Mouse (Mus musculus) cerebellum, adult 2 months (tissue): ENCODE measurements around the gene Trpm2.

ENCODE experiments used
- CTCF ChIP-seq: fragments of 200-500 bp; IDR thresholded peaks from 2 replicates; pipeline ENCODE4 v1.5.1; 2011; ENCODE audit warnings: low read depth, mild to moderate bottlenecking, control low read depth, low read length, moderate library complexity, borderline replicate concordance; ENCODE audit not compliant: insufficient read depth
- POLR2A ChIP-seq: fragments of 200-500 bp; IDR thresholded peaks from 2 replicates; pipeline ENCODE4 v1.6.1; 2011; ENCODE audit warnings: low read length, control low read depth, borderline replicate concordance; ENCODE audit not compliant: insufficient read depth

DNA sequence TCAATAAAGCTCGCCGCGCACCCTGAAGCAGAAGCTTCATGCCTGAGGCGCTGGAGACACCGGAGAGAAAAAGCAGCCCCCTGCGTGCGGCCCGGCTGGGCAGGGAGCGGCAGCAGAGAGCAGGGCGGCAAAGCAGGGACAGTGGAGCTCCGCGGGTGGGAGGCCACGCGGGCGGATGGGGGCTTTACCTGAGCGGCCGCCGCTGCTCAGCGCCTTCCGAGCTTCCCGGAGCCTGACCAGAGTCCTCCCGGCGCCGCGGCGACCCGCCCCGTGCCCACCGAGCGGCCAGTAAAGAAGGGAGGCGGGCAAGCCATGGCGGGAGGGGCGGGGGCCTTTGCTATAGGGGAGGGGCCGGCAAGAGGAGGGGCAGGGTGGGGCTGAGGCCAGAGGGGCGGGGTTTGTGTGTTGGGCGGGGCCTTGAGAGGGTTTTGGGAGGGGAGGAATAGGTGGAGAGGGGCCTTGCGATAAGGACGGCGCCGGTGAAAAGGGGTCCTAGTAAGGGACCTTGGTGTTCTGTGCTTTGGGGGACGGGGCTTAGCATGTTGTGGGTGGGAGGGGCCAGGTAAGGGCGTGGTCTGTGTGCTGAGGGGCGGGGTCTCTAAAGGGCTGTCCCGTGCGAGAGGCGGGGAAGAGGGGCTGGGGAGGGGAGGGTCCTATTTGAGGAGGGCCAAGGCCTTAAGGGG, 68.0 kb downstream of the Trpm2 start, which contains the start of gene Lrrc3:
- TF ChIP-seq CTCF, result no peak
- no peak for TF ChIP-seq POLR2A
